Mouse (Mus musculus) fat pad, adult 2 months (tissue): ENCODE results near the gene Akirin2.

Experiments
- DNase-seq: peaks from one replicate; pipeline ENCODE4 v3.0.0-alpha.2; 2011; ENCODE audit warnings: low read depth, low spot score; ENCODE audit errors: extremely low read depth

Akirin2 gene

DNA sequence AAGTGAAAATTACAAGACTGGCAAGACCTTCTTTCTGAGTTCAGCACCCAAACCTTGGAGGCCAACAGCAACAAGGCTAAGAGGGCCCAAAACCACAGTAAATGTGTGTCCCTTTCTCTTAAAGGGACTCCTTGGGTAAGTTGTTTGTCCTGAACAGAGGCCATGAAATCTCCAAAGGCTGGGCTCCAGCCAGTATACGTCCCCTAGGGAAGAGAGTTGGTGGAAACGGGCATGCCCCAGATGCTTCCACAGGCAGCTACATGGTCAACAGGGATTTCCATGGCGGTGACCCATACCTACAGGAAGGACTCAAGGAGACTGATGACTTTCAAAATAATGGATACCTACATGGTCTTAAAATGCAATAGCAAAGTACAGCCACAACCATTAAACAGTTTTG, 32.7 kb downstream of the Akirin2 start:
- DNase-seq, result no peak

GRCm38 (mm10) chr4:34584871-34585607, 34.3 kb downstream of the Akirin2 start:
- peak; percentile 55 for DNase-seq

GRCm38 (mm10) chr4:34603123-34603522, 52.4 kb downstream of the Akirin2 start:
- DNase-seq, result no peak

DNA sequence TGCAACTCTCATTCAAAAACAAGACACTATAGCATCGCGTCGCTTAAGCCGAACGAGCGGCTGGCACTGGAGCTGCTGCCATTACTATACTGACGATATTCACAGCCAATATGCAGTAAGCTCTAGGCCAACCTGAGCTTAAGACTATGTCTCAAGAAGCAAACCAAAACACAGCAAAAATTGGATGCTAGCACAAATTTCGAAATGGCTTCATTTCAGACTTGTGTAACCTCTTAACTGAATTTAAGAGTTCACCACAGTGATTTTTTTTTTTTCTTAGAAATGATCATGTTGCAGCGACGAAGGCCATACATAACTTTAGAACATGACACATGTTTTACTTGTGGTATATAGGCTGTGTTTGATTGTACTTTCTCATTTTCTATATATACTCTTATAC, 55.9 kb downstream of the Akirin2 start:
- DNase-seq, result peak; percentile 79

GRCm38 (mm10) chr4:34613571-34614145, 62.9 kb downstream of the Akirin2 start:
- no peak for DNase-seq

DNA sequence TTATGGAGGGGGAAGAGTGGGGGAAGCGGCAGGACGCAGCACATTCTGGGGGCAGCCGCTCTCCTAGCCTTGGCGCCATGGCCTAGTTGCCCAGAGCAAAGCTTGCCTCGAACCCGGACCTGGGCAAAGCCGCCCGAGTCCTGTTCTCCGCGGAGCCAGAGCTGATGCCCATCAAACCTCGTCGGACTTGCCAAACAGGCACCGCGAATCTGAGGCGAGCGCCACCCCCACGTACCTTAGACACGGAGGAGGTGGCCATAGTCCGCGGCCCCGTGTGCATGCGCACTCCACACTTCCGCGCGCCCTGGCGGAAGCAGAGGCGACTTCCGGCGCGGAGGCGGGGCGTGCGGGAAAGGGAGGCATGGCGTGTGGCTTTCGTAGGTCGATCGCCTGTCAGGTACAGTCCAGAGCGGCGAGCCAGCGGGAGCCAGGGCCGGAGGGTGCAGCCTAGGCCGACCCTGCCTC, 63.9 kb downstream of the Akirin2 start, which contains the start of the genes Orc3 and Rars2:
TSS of gene Orc3 (minus strand) at position 315 of the 465 bp plus-strand sequence.
TSS of gene Rars2 (plus strand) at position 328 of the 465 bp plus-strand sequence.
- DNase-seq, result no peak

- DNase-seq, result no peak
These were observed 64.6 kb downstream of the Akirin2 start for GRCm38 (mm10) chr4:34615303-34615702.

GRCm38 (mm10) chr4:34616146-34616545, 65.4 kb downstream of the Akirin2 start:
- no peak for DNase-seq
